Mouse (Mus musculus): Measurements from ENCODE around the gene Zfp740.

GRCm38 (mm10) chr15:102198841-102199240, 4.2 kb upstream of the Zfp740 start:
- TF ChIP-seq CTCF (IDR thresholded peaks at IDR 0.05; ENCODE audit: insufficient read depth, low read depth, low read length), result no peak
- no peak for TF ChIP-seq POLR2A (IDR thresholded peaks at IDR 0.05; ENCODE audit: insufficient read depth, low read depth, low read length)

All from olfactory bulb, adult 2 months (tissue).